Mouse (Mus musculus) lung, adult 2 months (tissue): ENCODE results near the gene Syce1l. TPM values are rescaled to one million over a fixed set of nuclear protein-coding genes. Genes with fewer than 3 reads are reported as not detected.

ENCODE experiments used
- DNase-seq: peaks from one replicate; pipeline ENCODE4 v3.0.0; 2022
- H3K4me1 ChIP-seq: fragments of 200-500 bp; 2 replicates; pipeline ENCODE4 v1.6.1; 2011; ENCODE audit warnings: low read length; ENCODE audit not compliant: control insufficient read depth, insufficient read depth
- H3K4me3 ChIP-seq: fragments of 200-500 bp; replicated peaks from 2 replicates; pipeline ENCODE3; 2011; ENCODE audit warnings: low read depth, mild to moderate bottlenecking, control low read depth, low read length; ENCODE audit errors: extremely low read depth
- CTCF ChIP-seq: fragments of 200-500 bp; IDR thresholded peaks from 2 replicates; pipeline ENCODE4 v1.5.1; 2011; ENCODE audit warnings: mild to moderate bottlenecking, low read length, control low read depth; ENCODE audit not compliant: insufficient read depth
- POLR2A ChIP-seq: fragments of 200-500 bp; IDR thresholded peaks from 2 replicates; pipeline ENCODE4 v1.6.1; 2011; ENCODE audit warnings: low read depth, mild to moderate bottlenecking, control low read depth, low read length, borderline replicate concordance; ENCODE audit errors: extremely low read depth
- WGBS: fragments of 180-500 bp; shearing (Covaris S2); methylation state at CpG from one replicate; pipeline ENCODE4 v1.1.7; 2018; 5-methylcytosine and 5-hydroxymethylcytosine counted together
- polyA plus RNA-seq: library from polyadenylated mRNA; depleted of rRNA; stranded (reverse); fragments of >200 nt; gene quantifications from 2 replicates; pipeline ENCODE4 v1.2.3, GENCODE M21; 2012

Syce1l gene
- polyA plus RNA-seq, 1 experiment, result not detected

GRCm38 (mm10) chr8:113666714-113667432 lies 23.9 kb downstream of the Syce1l start:
- no peak for DNase-seq
- no peak for TF ChIP-seq CTCF
- TF ChIP-seq POLR2A, result no peak
- Histone ChIP-seq H3K4me3 (no peak overlapping the region), H3K4me1 (no peaks in the 10 kb centered on the region)
- 73% methylated on average over 16 of the region's 16 CpGs for WGBS

GRCm38 (mm10) chr8:113669924-113670323 lies 26.9 kb downstream of the Syce1l start:
- Histone ChIP-seq H3K4me1 (no peaks in the 10 kb centered on the region), H3K4me3 (no peak overlapping the region)
- 75% methylated on average over 10 of the region's 10 CpGs for WGBS
- no peak for TF ChIP-seq CTCF
- DNase-seq, result no peak

- Histone ChIP-seq H3K4me3 (no peak overlapping the region), H3K4me1 (no peaks in the 10 kb centered on the region)
- TF ChIP-seq CTCF, result no peak
- no peak for TF ChIP-seq POLR2A
- 78% methylated on average over 11 of the region's 11 CpGs for WGBS
- DNase-seq, result no peak
These were observed 29.7 kb downstream of the Syce1l start for GRCm38 (mm10) chr8:113672599-113673255.

GRCm38 (mm10) chr8:113673300-113673699 lies 30.3 kb downstream of the Syce1l start:
- no peak for DNase-seq
- Histone ChIP-seq H3K4me1 (no peaks in the 10 kb centered on the region), H3K4me3 (no peak overlapping the region)
- TF ChIP-seq CTCF (no peak), POLR2A (no peak)
- 69% methylated on average over 3 of the region's 3 CpGs for WGBS

- TF ChIP-seq POLR2A (no peak), CTCF (no peak)
- DNase-seq, result no peak
- Histone ChIP-seq H3K4me1 (peaks cover 4% of the 10 kb centered on the region), H3K4me3 (no peak overlapping the region)
- 56% methylated on average over 3 of the region's 3 CpGs for WGBS
These were observed 31.6 kb downstream of the Syce1l start for GRCm38 (mm10) chr8:113674611-113675010.

- H3K4me3 ChIP-seq, result no peak overlapping the region
- TF ChIP-seq CTCF, result no peak
- TF ChIP-seq POLR2A, result no peak
- DNase-seq, result no peak
- 16% methylated on average over 2 of the region's 2 CpGs for WGBS
- peaks cover 5% of the 10 kb centered on the region for H3K4me1 ChIP-seq
These were observed 32.3 kb downstream of the Syce1l start for GRCm38 (mm10) chr8:113675281-113675680.

- 71% methylated on average over 1 of the region's 1 CpGs for WGBS
- H3K4me3 ChIP-seq, result no peak overlapping the region
- TF ChIP-seq CTCF, result no peak
- no peak for TF ChIP-seq POLR2A
- DNase-seq, result no peak
- peaks cover 5% of the 10 kb centered on the region for H3K4me1 ChIP-seq
These were observed 33.8 kb downstream of the Syce1l start for GRCm38 (mm10) chr8:113676811-113677210.

GRCm38 (mm10) chr8:113679361-113679760 lies 36.3 kb downstream of the Syce1l start:
- WGBS, result 25% methylated on average over 3 of the region's 3 CpGs
- Histone ChIP-seq H3K4me3 (no peak overlapping the region), H3K4me1 (peaks cover 5% of the 10 kb centered on the region)
- no peak for DNase-seq
- TF ChIP-seq CTCF (no peak), POLR2A (no peak)

- peak; percentile 12 for DNase-seq
- Histone ChIP-seq H3K4me1 (no peaks in the 10 kb centered on the region), H3K4me3 (no peak overlapping the region)
- 29% methylated on average over 17 of the region's 17 CpGs for WGBS
- no peak for TF ChIP-seq POLR2A
- no peak for TF ChIP-seq CTCF
These were observed 45.0 kb downstream of the Syce1l start for GRCm38 (mm10) chr8:113687889-113688542.
